Mouse (Mus musculus) midbrain, postnatal 0 days (tissue): ENCODE data around the gene Tsr3. TPM values are rescaled to one million over a fixed set of nuclear protein-coding genes. Genes with fewer than 3 reads are reported as not detected.
A peak's percentile ranks its signal among the peaks of the same experiment; 100 is the strongest.

ENCODE experiments used
- ATAC-seq: fragments of 200-750 bp; cut with Nextera tagmentation; 2 replicates; pipeline ENCODE4 v1.8.0; 2017; ENCODE audit warnings: moderate number of reproducible peaks, mild to moderate bottlenecking, moderate TSS enrichment, moderate library complexity; ENCODE audit not compliant: low FRiP score
- DNase-seq: peaks from one replicate; pipeline ENCODE4 v3.0.0-alpha.2; 2015; ENCODE audit warnings: low spot score
- H3K27ac ChIP-seq: fragments of 300-500 bp; sonication (generic); 2 replicates; pipeline ENCODE4 v1.5.1; 2014; ENCODE audit warnings: low read depth, mild to moderate bottlenecking, low read length, mixed read lengths
- H3K27me3 ChIP-seq: fragments of 300-500 bp; sonication (generic); 2 replicates; pipeline ENCODE4 v1.6.1; 2014; ENCODE audit warnings: low read length, control low read depth, mixed read lengths; ENCODE audit not compliant: insufficient read depth
- H3K36me3 ChIP-seq: fragments of 300-500 bp; sonication (generic); 2 replicates; pipeline ENCODE4 v1.6.1; 2014; ENCODE audit warnings: low read length, control low read depth, mixed read lengths; ENCODE audit not compliant: insufficient read depth
- H3K4me1 ChIP-seq: fragments of 300-500 bp; sonication (generic); 2 replicates; pipeline ENCODE4 v1.6.1; 2014; ENCODE audit warnings: mild to moderate bottlenecking, control low read depth, antibody characterized with exemption, low read length, mixed read lengths; ENCODE audit not compliant: insufficient read depth
- H3K4me2 ChIP-seq: fragments of 300-500 bp; sonication (generic); 2 replicates; pipeline ENCODE4 v1.6.1; 2014; ENCODE audit warnings: low read depth, mild to moderate bottlenecking, low read length, mixed read lengths; ENCODE audit not compliant: poor library complexity, severe bottlenecking
- H3K4me3 ChIP-seq: fragments of 300-500 bp; sonication (generic); 2 replicates; pipeline ENCODE4 v1.5.1; 2014; ENCODE audit warnings: low read depth, mild to moderate bottlenecking, low read length, moderate library complexity
- H3K9ac ChIP-seq: fragments of 300-500 bp; sonication (generic); replicated peaks from 2 replicates; pipeline ENCODE4 v1.6.1; 2014; ENCODE audit warnings: mild to moderate bottlenecking, low read length, moderate library complexity, mixed read lengths; ENCODE audit not compliant: poor library complexity, severe bottlenecking
- H3K9me3 ChIP-seq: fragments of 300-500 bp; sonication (generic); 2 replicates; pipeline ENCODE4 v1.6.1; 2016; ENCODE audit warnings: low read length, control low read depth
- CTCF ChIP-seq: IDR thresholded peaks from 2 replicates; pipeline ENCODE4 v1.5.1; 2016; ENCODE audit warnings: antibody characterized with exemption, mild to moderate bottlenecking
- WGBS: fragments of 180-500 bp; shearing (Covaris S2); extraction: QIAGEN DNeasy Blood & Tissue Kit; methylation state at CpG from one replicate; pipeline ENCODE4 v1.1.7; 2014; 5-methylcytosine and 5-hydroxymethylcytosine counted together
- polyA plus RNA-seq: library from polyadenylated mRNA; unstranded; fragments of >200 nt; fragmentation: Nextera tagmentation; extraction: Ambion mirVana; gene quantifications from 2 replicates; pipeline ENCODE4 v1.2.1, GENCODE M21; 2015
- total RNA-seq: library from RNA; depleted of rRNA; stranded (reverse); fragments of >200 nt; gene quantifications from 2 replicates; pipeline ENCODE4 v1.2.3, GENCODE M21; 2014

Tsr3 gene
- total and polyA plus RNA-seq, 2 experiments from 2014 or later: 39.6 to 74.2 TPM

- 3% methylated on average over 10 of the region's 10 CpGs for WGBS
- Histone ChIP-seq H3K4me2 (peak overlapping the region; percentile 42), H3K27ac (peak overlapping the region; percentile 79), H3K9me3 (no peaks in the 10 kb centered on the region), H3K4me3 (no peak overlapping the region), H3K27me3 (no peaks in the 10 kb centered on the region), H3K9ac (peak overlapping the region; percentile 24; the same call in 1 of the 2 replicates), H3K36me3 (no peaks in the 10 kb centered on the region), H3K4me1 (peaks cover 35% of the 10 kb centered on the region; the same call in 1 of the 2 replicates)
- DNase-seq (peak; percentile 78), ATAC-seq (0 out of 2 replicates have a peak, but pooled peaks have one; percentile 17)
- peak; percentile 18 for TF ChIP-seq CTCF
Observed at GRCm38 (mm10) chr17:25253760-25254159, 13.8 kb downstream of the Tsr3 start.

DNA sequence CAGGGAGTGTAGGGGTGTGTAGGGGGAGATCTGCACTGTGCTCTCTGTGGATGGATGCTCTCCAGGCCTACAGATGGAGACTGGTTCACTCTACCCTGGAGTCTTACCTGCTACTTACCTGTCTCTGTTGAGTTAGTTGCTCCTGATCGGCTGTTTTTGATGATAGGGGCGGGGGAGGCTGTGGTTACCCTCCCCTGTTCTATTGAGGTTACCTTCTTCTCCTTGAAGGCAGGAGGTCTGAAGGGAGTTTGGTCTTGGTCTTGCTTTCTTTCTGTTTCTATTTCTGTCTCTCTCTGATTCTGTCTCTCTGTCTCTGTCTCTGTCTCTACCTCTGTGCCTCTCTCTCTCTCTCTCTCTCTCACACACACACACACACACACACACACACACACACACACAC, 15.1 kb downstream of the Tsr3 start:
- Histone ChIP-seq H3K4me1 (peaks cover 35% of the 10 kb centered on the region; the same call in 1 of the 2 replicates), H3K36me3 (no peaks in the 10 kb centered on the region), H3K4me2 (peak overlapping the region; percentile 57), H3K27me3 (no peaks in the 10 kb centered on the region), H3K9ac (no peak overlapping the region), H3K4me3 (no peak overlapping the region), H3K9me3 (no peaks in the 10 kb centered on the region), H3K27ac (no peak overlapping the region)
- TF ChIP-seq CTCF: no peak
- ATAC-seq: no peak
- 81% methylated on average over 2 of the region's 2 CpGs for WGBS
- no peak for DNase-seq

DNA sequence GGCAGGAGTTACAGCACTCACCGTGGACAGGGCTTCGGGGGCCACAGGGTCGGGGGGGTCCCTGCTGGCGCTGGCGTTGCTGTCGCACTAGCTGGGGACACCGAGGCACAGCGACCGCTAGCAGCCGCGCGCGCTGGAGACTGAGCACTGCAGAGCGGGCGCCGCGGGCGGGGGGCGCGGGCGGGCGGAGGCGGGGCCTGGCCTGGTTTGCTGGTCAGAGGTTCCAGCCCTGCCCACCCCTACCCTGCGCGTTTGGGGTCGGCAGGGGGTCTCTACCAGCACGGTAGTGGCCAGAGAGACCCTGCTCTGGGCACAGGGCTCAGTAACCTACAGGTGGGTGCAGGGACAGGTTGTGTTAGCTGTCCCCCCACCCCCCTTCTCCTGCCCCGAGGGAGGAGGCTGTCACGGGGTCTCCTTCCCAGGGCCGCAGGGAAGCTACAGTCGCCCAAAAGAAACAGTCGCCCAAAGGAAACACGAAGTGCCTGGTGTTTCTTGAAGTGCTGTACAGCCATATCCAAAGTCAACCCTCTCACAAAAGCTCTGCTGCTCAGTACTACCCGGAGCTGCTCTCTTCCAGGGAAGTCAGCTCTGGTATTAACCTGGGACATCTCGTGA, 16.3 kb downstream of the Tsr3 start, which contains the start of gene Baiap3:
Gene Baiap3 (minus strand): TSS at position 225 of the 615 bp plus-strand sequence.
- ATAC-seq (peak; percentile 14; the same call in 1 of the 2 replicates), DNase-seq (no peak)
- no peak within 1 kb of the TSS for H3K27ac ChIP-seq
- peaks cover 35% of the 10 kb centered on the region; the same call in 1 of the 2 replicates for H3K4me1 ChIP-seq
- peak within 1 kb of the TSS; percentile 48; the same call in 1 of the 2 replicates for H3K9ac ChIP-seq
- peak within 1 kb of the TSS; percentile 25 for H3K4me3 ChIP-seq
- H3K36me3 ChIP-seq: no peaks in the 10 kb centered on the region
- peak within 1 kb of the TSS; percentile 57 for H3K4me2 ChIP-seq
- no peaks in the 10 kb centered on the region for H3K27me3 ChIP-seq
- WGBS: 5% methylated on average over 32 of the region's 35 CpGs
- H3K9me3 ChIP-seq: no peaks in the 10 kb centered on the region
- TF ChIP-seq CTCF: no peak

- no peak overlapping the region for H3K27ac ChIP-seq
- H3K9ac ChIP-seq: 0 out of 2 replicates have a peak overlapping the region, but pooled peaks have one; percentile 36
- H3K4me2 ChIP-seq: no peak overlapping the region
- no peaks in the 10 kb centered on the region for H3K27me3 ChIP-seq
- TF ChIP-seq CTCF: no peak
- H3K4me3 ChIP-seq: no peak overlapping the region
- H3K4me1 ChIP-seq: peaks cover 25% of the 10 kb centered on the region; the same call in 1 of the 2 replicates
- ATAC-seq (no peak), DNase-seq (no peak)
- no peaks in the 10 kb centered on the region for H3K9me3 ChIP-seq
- WGBS: 43% methylated on average over 6 of the region's 6 CpGs
- peaks cover 6% of the 10 kb centered on the region for H3K36me3 ChIP-seq
Observed at GRCm38 (mm10) chr17:25257804-25258261, 17.9 kb downstream of the Tsr3 start.

GRCm38 (mm10) chr17:25264453-25264852, 24.5 kb downstream of the Tsr3 start:
- no peaks in the 10 kb centered on the region for H3K9me3 ChIP-seq
- TF ChIP-seq CTCF: peak; percentile 62
- no peak overlapping the region for H3K4me3 ChIP-seq
- DNase-seq (no peak), ATAC-seq (no peak)
- H3K27me3 ChIP-seq: no peaks in the 10 kb centered on the region
- peaks cover 61% of the 10 kb centered on the region for H3K36me3 ChIP-seq
- no peaks in the 10 kb centered on the region for H3K4me1 ChIP-seq
- 63% methylated on average over 3 of the region's 3 CpGs for WGBS
- H3K27ac ChIP-seq: no peak overlapping the region
- H3K4me2 ChIP-seq: no peak overlapping the region
- H3K9ac ChIP-seq: no peak overlapping the region

GRCm38 (mm10) chr17:25270795-25271335, 30.9 kb downstream of the Tsr3 start:
- no peaks in the 10 kb centered on the region for H3K27me3 ChIP-seq

More at GRCm38 (mm10) chr17:25270795-25271335, 30.9 kb downstream of the Tsr3 start:
- DNase-seq (no peak), ATAC-seq (no peak)
- 84% methylated on average over 2 of the region's 2 CpGs for WGBS
- Histone ChIP-seq H3K36me3 (peaks cover 30% of the 10 kb centered on the region), H3K9ac (no peak overlapping the region), H3K4me3 (peak overlapping the region; percentile 97; the same call in 1 of the 2 replicates), H3K4me2 (peak overlapping the region; percentile 97), H3K9me3 (no peaks in the 10 kb centered on the region), H3K4me1 (peaks cover 18% of the 10 kb centered on the region), H3K27ac (no peak overlapping the region)
- TF ChIP-seq CTCF: no peak
